Mouse (Mus musculus) skeletal muscle tissue, adult 2 months (tissue): ENCODE data around the gene Otud7b.
"Not testable (repeated sequence)": the region's sequence is repeated elsewhere in the genome, so short reads cannot be mapped to it uniquely, and the experiment has no call there.

Source experiments
- DNase-seq: peaks from one replicate; pipeline ENCODE4 v3.0.0-alpha.2; 2012; ENCODE audit warnings: low read depth, low spot score

Gene Otud7b

DNA sequence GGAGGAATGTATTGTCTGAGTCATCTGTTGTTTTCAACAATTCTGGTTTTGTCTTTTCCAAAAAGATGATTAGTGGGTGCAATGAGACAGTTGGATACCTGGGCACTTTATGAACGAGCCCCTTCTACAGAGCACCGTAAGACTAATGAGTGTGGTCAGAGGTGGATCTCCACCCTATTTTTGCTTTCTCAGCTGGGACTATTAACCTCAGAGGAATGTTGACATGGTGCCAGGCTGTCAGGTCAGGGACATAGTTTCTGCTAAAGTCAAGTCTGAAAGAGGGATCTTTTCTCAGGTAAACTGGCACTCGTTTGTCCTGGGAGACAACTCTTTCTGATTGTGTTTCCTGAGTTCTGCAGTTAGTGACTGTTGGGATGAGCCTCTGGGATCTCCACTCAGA, 30.7 kb downstream of the Otud7b start:
- DNase-seq = no peak

GRCm38 (mm10) chr3:96147950-96148349, 43.6 kb downstream of the Otud7b start:
- peak; percentile 58 for DNase-seq

DNA sequence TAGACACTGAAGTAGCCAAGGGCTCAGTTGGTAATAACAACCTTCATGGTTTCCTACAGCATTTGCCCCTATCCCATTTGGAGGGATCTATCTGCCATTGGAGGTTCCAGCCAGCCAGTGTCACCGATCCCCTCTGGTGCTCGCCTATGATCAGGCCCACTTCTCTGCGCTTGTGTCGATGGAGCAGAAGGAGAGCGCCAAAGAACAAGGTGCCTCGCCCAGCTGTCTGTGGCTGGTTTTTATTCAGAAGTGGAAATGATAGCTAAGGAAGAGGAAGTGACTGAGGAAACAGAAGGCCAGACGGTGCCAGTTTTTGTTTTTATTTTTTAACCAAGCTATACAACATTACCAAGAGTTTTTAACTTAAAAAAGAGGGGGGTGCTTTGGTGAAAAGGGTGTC, 47.5 kb downstream of the Otud7b start:
- DNase-seq = no peak

- no peak for DNase-seq
Observed at GRCm38 (mm10) chr3:96152611-96153010, 48.3 kb downstream of the Otud7b start.

- DNase-seq = no peak
Observed at GRCm38 (mm10) chr3:96155501-96155900, 51.2 kb downstream of the Otud7b start.

GRCm38 (mm10) chr3:96159820-96160219, 55.5 kb downstream of the Otud7b start:
- DNase-seq = no peak

GRCm38 (mm10) chr3:96160222-96160802, 56.0 kb downstream of the Otud7b start:
- peak; percentile 76 for DNase-seq

DNA sequence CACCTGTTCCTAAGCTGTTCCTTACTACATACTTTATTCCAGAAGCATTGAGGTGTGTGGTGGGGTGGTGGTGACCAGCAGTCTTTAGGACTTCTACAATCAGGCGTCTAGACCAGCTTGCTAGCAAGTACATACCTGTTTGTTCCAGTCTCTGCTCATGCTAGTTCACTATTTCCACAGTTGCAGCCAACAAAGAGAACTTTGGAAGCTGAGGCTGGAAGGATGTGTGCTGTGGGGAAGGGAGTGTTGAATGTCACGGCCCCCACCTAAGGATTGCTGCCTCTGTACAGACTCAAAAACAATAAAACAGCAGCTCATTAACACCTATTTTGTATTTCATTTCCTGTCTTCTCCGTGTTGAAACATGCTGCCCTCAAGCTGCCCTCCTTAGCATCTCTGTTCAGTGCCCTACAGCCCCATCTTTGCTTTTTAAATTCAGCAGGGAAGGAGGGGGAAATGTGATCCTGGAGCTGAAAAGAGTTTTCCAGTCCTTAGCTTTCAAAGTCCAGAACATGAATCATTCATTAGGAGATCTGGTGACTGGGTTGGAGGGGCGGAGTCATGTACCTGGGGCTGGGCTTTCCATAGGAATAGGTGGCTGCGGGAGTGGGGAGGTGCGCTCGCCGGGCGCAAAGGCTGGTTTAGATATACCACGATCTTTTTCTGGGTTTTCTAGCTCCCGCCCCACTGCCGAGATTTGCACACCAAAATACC, 56.6 kb downstream of the Otud7b start:
- peak; percentile 48 for DNase-seq

DNA sequence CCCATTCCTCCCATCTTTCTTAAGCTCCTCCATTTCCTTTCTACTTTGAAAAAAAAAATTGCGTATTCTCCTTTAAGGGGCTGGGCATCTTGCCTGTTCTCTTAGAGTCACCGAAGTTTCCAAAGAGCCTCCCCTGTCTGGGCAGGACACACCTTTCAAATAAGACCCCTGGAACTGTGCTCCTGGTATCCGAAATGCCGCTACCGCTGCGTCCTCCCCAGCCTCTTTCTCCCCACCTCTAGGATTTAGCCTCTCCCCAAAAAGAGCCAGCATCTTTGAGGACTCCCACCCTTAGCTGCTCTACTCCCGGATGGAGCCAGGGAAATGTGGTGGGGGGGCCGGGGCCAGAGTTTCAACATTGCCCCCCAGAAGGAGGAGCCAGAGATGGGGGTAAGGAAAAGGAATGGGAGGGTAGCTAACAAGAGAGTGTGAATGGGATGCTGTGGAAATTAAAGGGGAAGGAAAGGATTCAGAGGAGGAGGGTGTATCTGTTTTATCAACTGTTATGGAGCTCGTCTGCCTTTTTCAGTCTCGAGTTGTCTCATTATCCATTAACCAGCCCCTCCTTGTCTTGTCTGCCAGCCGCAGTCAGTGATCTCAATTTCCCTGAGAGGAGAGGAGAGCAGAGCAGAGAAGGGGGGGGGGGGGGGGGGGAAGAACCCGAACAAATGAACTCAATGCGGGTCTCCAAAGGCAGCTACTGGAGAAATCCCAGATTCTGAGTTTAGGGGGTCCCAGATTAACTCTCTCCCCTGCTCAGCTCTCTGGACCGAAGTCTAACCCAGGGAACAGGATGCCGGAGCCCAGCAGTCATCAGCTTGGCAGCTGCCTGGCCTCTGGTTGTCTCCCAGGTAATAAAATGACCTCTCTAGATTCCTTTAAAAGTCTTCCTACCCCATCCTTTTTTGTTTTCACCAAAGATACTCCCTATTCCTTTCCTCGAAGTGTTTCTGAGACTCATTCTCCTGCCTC, 57.8 kb downstream of the Otud7b start, which contains the start of gene Mtmr11:
TSS of gene Mtmr11 (plus strand) at position 136 of the 972 bp plus-strand sequence.
- no peak for DNase-seq

DNA sequence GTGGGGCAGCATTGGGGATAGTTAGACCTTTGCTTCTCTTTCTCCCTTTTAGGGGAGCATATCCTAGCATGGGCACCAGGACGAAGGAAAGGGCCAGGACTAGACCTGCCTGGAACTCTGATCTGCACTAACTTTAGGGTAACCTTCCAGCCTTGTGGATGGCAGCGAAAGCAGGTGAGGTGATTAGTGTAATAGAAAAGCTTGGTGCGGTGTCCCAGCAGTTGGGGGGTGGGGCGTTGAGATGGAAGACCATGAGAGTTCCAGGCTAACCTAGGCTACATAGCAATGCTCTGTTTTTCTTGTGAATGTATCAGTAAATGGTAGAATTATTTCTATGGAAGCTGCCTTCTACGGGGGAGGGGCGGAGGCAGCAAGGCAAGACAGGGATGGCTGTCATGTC, 58.7 kb downstream of the Otud7b start:
- DNase-seq = no peak

DNA sequence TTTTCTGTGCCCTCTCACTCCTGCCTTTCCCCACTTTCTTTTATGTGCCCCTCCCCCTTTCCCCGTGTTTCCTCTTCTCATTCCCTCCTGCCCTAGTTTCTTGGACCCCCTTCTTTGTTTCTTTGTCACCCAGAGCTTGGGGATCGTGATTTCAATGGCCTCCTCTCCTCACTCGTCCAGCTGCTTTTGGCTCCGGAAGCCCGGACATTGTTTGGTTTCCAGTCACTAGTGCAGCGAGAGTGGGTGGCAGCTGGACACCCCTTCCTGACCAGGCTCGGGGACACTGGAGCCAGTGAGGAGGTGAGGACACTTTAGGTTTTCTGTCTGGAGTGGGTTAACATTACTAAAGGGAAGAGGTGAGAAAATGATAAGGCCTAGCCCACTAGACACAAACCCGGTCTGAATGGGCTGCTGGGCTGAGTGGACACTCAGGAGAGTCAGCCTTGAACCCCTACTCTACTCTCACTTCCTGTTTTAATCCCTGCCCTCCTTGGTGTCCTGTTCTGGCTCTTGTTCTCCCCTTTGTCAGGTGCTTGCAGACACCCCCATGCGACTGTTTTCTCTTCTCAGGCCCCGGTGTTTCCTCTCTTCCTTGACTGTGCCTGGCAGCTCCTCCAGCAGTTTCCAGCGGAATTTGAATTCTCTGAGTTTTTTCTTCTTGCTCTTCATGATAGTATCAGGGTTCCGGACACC, 64.3 kb downstream of the Otud7b start:
- no peak for DNase-seq

DNA sequence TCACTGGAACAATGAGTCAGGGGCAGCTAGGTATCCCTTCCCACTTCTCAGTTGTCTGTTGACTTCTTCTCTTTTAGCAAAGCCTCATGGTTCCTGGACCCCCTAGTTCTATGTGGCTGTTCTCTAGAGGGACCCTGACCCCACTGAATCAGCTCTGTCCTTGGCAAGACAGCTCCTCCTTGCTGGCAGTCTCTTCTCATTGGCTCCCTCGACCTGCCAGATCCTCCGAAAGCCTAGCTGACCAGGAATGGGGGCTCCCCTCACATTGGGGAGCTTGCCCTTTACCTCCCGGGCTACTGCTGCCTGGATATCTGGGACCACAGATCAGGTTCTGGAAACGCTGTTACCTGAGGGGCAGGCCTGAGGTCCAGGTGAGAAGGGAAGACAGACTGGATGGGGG, 65.9 kb downstream of the Otud7b start:
- no peak for DNase-seq

- DNase-seq = no peak
Observed at GRCm38 (mm10) chr3:96170976-96171545, 66.7 kb downstream of the Otud7b start.

- peak; percentile 24 for DNase-seq
Observed at GRCm38 (mm10) chr3:96171583-96172196, 67.4 kb downstream of the Otud7b start.

DNA sequence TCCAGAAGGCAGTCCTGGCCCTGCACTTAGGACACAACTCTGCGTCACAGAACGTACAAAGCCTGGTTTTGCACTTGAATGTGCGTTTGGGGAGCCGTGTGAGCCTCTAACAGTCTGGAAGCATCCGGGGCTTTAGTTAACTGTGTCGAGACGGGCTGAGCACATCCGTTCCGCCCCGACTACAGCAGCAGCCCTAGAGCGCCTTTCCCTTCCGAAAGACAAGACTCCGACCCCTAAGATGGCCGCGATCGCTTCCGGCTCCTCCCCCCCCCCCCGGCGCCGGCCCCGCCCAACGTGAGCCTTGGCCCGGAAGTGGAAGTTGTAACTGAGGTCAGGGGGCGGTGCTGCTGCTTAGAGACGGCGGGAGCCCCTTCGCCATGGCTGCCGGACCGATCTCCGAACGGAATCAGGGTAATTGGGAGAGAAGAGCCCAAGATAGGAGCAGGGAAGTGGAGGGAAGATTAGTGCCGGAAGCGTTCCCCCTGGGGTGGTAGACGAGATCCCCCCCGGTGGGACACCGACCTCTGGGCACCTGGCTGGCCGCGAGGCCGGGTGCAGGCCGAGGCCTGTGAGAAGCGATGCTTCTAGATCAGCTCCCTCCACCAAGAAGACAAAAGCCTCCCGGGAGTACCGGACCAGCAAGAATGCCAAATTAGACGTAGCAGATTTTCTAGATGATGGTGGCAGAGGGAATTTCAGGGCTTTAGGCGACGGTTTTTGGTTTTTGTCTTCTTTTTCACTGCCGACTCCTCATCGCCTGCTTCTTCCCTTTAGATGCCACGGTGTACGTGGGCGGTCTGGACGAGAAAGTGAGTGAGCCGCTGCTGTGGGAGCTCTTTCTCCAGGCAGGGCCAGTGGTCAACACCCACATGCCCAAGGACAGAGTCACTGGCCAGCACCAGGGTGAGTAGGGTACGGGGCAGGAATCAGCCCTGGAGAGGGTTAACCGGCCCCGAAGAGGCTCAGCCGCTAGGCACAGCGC, 68.2 kb downstream of the Otud7b start, which contains the start of gene Sf3b4:
TSS of gene Sf3b4 (plus strand) at position 136 of the 982 bp plus-strand sequence.
- peak; percentile 86 for DNase-seq

- no peak for DNase-seq
Observed at GRCm38 (mm10) chr3:96173185-96173584, 68.9 kb downstream of the Otud7b start.

DNA sequence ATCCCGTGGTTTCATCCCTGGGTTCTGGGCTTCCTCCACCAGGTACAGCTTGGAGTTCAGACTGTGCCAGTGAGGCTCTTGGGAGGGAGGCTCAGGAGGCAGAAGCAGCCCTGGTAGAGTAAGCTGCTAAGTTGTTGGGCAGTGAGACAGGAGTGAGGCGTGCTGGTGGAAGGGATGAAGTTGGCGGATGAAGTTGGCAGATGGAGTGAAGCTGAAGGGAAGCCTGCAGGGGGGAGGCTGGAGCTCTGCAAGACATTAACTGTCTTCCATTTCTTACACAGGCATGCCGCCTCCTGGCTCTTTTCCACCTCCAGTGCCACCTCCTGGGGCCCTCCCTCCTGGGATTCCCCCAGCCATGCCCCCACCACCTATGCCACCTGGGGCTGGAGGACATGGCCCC, 69.7 kb downstream of the Otud7b start:
- DNase-seq = not testable (repeated sequence)

DNA sequence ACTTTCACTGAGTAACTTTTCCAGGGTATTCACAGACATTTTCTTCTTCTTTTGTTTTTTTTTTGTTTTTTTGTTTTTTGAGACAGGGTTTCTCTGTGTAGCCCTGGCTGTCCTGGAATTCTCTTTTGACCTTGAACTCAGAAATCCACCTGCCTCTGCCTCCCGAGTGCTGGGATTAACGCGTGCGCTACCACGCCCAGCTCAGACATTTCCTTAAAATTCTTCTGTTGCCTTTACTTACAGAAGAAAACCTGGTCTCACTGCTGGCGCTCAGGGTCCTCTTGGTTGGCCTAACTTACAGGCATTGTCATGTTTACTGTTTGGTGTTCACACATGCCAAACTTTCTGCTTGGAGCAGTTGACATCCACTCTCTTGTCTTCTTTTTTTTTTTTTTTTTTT, 70.9 kb downstream of the Otud7b start:
- DNase-seq = no peak

GRCm38 (mm10) chr3:96178427-96178826, 74.1 kb downstream of the Otud7b start:
- no peak for DNase-seq
